Mouse (Mus musculus) spleen, adult 2 months (tissue): ENCODE measurements at regions not wholly inside any gene's neighbourhood (a gene's known extent, or its start where the extent isn't known, plus 50 kb on each side); places are given as distances from the start of the nearest gene placed in this dataset.

Experiments
- CTCF ChIP-seq: fragments of 200-500 bp; IDR thresholded peaks from 2 replicates; pipeline ENCODE4 v1.5.1; 2011; ENCODE audit warnings: mild to moderate bottlenecking, inconsistent platforms; ENCODE audit not compliant: insufficient read depth, insufficient read length, insufficient replicate concordance; ENCODE audit errors: extremely low read depth
- POLR2A ChIP-seq: fragments of 200-500 bp; IDR thresholded peaks from 2 replicates; pipeline ENCODE4 v1.6.1; 2011; ENCODE audit warnings: low read depth, low read length, inconsistent platforms

- TF ChIP-seq CTCF (no peak), POLR2A (no peak)
Observed at GRCm38 (mm10) chr4:131511586-131511985, 326.5 kb downstream of the Ptpru start.
